Mouse (Mus musculus) cerebellum, adult 2 months (tissue): ENCODE results near the gene Bcat1. TPM values are rescaled to one million over a fixed set of nuclear protein-coding genes. Genes with fewer than 3 reads are reported as not detected.

Source experiments
- DNase-seq, 2 experiments: peaks; one replicate each; pipeline ENCODE4 v3.0.0; 2021
- H3K27ac ChIP-seq: fragments of 200-500 bp; 2 replicates; pipeline ENCODE4 v1.5.1; 2012; ENCODE audit warnings: low read length, control low read depth, inconsistent platforms; ENCODE audit not compliant: insufficient read depth
- H3K27me3 ChIP-seq: fragments of 200-500 bp; 2 replicates; pipeline ENCODE4 v1.6.1; 2012; ENCODE audit warnings: inconsistent platforms, mild to moderate bottlenecking, low read length, moderate library complexity; ENCODE audit not compliant: control insufficient read depth, insufficient read depth
- H3K4me1 ChIP-seq: fragments of 200-500 bp; 2 replicates; pipeline ENCODE4 v1.6.1; 2011; ENCODE audit warnings: low read length; ENCODE audit not compliant: control insufficient read depth, insufficient read depth
- H3K4me3 ChIP-seq: fragments of 200-500 bp; replicated peaks from 2 replicates; pipeline ENCODE3; 2011; ENCODE audit warnings: mild to moderate bottlenecking, low read depth, low read length, control low read depth; ENCODE audit not compliant: insufficient read depth
- CTCF ChIP-seq: fragments of 200-500 bp; IDR thresholded peaks from 2 replicates; pipeline ENCODE4 v1.5.1; 2011; ENCODE audit warnings: low read depth, mild to moderate bottlenecking, control low read depth, low read length, moderate library complexity, borderline replicate concordance; ENCODE audit not compliant: insufficient read depth
- POLR2A ChIP-seq: fragments of 200-500 bp; IDR thresholded peaks from 2 replicates; pipeline ENCODE4 v1.6.1; 2011; ENCODE audit warnings: low read length, control low read depth, borderline replicate concordance; ENCODE audit not compliant: insufficient read depth
- WGBS: fragments of 180-500 bp; shearing (Covaris S2); methylation state at CpG from one replicate; pipeline ENCODE4 v1.1.7; 2018; 5-methylcytosine and 5-hydroxymethylcytosine counted together
- polyA plus RNA-seq: library from polyadenylated mRNA; depleted of rRNA; stranded (reverse); fragments of >200 nt; gene quantifications from 2 replicates; pipeline ENCODE4 v1.2.3, GENCODE M21; 2012

Bcat1 gene
- polyA plus RNA-seq, 1 experiment, result 53.7 TPM

DNA sequence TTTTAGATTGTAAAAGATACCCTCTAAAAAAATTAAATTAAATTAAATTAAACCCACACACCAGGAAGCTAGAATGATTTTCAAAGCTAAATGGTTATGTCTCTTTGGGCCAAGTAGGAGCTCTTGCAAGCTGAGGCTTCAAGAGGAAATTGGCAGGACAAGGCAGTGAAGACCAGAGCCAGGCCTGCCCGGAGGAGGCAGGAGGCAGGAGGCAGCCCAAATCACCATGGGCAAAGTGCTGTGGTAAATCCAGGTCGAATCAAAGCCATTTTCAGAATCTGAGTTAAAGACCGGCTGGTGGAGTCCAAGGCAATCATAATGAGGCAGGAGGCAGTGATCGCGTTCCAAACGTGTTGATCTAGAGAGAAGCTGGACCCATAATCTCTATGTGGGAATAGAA is 88.3 kb downstream of the Bcat1 start:
- H3K27ac ChIP-seq, result no peak overlapping the region
- no peaks in the 10 kb centered on the region for H3K27me3 ChIP-seq
- TF ChIP-seq POLR2A, result no peak
- no peak for TF ChIP-seq CTCF
- DNase-seq, result peak; percentile 17 to 44
- H3K4me3 ChIP-seq, result no peak overlapping the region
- H3K4me1 ChIP-seq, result no peaks in the 10 kb centered on the region; the same call in 1 of the 2 replicates
- WGBS, result 12% methylated on average over 6 of the region's 6 CpGs

DNA sequence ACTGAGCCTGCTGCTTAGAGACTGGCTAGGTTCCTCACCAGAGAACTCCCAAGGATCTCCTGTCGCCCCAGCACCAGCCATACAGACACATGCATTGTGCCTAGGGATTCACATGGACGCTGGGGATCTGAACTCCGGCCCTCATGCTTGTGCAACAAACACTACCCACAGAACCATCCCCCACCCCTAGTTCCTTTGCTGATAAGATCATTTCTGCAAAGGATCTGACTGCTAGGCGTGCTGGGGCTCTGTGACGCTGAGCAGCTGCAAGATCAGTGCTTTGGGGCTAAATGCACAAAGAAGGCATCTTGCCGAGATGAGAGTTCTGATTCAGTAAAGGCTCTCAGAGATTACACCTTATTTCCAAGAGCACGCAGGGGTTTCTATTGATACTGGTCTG is 88.8 kb downstream of the Bcat1 start:
- Histone ChIP-seq H3K27me3 (no peaks in the 10 kb centered on the region), H3K27ac (no peak overlapping the region), H3K4me3 (no peak overlapping the region), H3K4me1 (no peaks in the 10 kb centered on the region; the same call in 1 of the 2 replicates)
- 81% methylated on average over 7 of the region's 7 CpGs for WGBS
- TF ChIP-seq CTCF (no peak), POLR2A (no peak)
- DNase-seq, result no peak

DNA sequence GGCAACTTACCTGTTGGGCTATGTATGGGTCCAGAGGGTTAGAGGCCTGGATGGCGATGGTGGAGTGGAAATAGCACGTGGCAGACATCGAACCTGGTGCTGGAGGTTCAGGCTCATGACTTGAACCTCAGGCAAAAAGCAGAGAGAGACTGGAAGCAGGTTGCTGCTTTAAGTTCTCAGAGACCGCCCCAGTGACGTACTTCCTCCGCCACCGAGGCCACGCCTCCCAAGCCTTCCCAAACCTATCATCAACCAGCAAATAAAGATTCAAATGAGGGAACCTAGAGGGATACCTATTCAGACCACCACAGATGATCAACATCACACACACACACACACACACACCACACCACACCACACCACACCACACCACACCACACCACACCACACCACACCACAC is 91.8 kb downstream of the Bcat1 start:
- DNase-seq, result no peak
- no peaks in the 10 kb centered on the region for H3K27me3 ChIP-seq
- WGBS, result 98% methylated on average over 8 of the region's 8 CpGs
- H3K4me3 ChIP-seq, result no peak overlapping the region
- no peaks in the 10 kb centered on the region; the same call in 1 of the 2 replicates for H3K4me1 ChIP-seq
- H3K27ac ChIP-seq, result no peak overlapping the region
- TF ChIP-seq CTCF (no peak), POLR2A (no peak)

DNA sequence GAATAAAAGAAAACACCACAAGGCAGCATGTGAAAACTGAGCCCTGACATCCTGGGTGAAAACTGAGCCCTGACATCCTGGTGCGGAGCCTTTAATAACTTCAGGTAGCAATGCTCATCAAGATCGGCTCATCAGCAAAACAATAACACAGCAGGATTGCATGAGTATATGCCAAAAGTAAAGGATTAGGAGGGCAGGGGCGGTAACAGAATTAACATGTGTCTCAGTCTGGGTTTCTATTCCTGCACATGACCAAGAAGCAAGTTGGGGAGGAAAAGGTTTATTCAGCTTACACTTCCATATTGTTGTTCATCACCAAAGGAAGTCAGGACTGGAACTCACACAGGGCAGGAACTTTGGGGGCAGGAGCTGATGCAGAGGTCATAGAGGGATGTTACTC is 93.9 kb downstream of the Bcat1 start:
- Histone ChIP-seq H3K27ac (no peak overlapping the region), H3K4me1 (no peaks in the 10 kb centered on the region), H3K27me3 (no peaks in the 10 kb centered on the region), H3K4me3 (no peak overlapping the region)
- 73% methylated on average over 3 of the region's 3 CpGs for WGBS
- no peak for DNase-seq
- no peak for TF ChIP-seq CTCF
- TF ChIP-seq POLR2A, result no peak

DNA sequence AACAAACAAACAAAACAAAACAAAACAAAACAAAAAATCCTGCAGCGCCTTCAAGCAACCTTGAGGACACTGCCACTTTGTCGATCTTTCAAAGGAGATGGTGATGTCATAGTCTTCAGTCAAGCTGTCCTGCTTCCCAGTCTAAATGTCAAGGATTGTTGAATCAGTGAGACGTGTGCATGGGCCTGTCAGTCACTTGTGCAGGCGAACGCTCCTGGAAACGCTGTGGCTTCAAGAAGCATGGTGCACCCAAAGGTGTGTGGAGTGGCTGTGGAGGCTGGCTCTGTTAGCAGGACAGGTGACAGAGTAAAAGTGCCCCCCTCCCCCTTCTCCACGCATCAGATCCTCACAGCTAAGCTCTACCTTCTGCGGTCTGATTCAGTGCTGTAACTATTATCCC is 103.6 kb downstream of the Bcat1 start:
- Histone ChIP-seq H3K27me3 (no peaks in the 10 kb centered on the region), H3K27ac (no peak overlapping the region), H3K4me1 (no peaks in the 10 kb centered on the region), H3K4me3 (no peak overlapping the region)
- WGBS, result 85% methylated on average over 8 of the region's 8 CpGs
- TF ChIP-seq CTCF, result no peak
- no peak for TF ChIP-seq POLR2A
- no peak for DNase-seq

DNA sequence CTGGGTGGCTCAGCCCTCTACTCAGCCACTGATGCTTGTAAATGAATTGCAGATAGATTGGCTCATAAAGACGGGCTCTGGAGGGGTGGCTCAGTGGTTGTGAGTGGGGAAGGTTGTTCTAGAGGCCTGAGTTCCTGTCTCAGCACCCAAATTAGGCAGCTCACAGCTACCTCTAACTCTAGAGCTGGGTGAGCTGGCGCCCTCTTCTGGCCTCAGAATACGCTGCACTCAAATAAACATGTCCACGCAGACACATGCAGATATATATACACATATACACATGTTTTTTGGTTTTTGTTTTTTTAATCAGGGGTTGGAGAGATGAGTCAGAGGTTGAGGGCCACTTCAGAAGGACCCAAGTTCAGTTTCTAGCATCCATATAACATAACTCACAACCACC is 105.1 kb downstream of the Bcat1 start:
- WGBS, result 88% methylated on average over 4 of the region's 4 CpGs
- H3K4me1 ChIP-seq, result no peaks in the 10 kb centered on the region
- H3K27ac ChIP-seq, result no peak overlapping the region
- TF ChIP-seq POLR2A, result no peak
- no peak for TF ChIP-seq CTCF
- H3K27me3 ChIP-seq, result no peaks in the 10 kb centered on the region
- no peak for DNase-seq
- no peak overlapping the region for H3K4me3 ChIP-seq

DNA sequence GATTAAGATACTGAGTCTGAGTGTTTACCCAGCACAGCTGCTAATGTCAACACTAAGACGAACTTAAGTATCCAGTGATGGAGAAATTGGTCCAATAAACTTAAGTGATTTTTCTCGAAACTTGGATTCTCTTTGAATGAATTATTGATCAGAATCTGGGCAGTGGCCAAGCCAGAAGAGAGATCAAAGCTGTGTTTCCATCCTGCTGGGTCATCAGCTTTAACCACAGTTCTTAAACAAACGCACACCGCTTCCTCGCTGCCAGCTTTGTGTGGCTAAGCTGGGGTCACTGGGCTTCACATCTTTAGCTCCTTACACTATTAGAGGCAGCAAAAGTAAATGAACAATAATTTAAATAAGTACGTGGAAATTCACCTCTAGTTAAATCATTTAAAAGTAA is 108.4 kb downstream of the Bcat1 start:
- H3K4me3 ChIP-seq, result no peak overlapping the region

DNA sequence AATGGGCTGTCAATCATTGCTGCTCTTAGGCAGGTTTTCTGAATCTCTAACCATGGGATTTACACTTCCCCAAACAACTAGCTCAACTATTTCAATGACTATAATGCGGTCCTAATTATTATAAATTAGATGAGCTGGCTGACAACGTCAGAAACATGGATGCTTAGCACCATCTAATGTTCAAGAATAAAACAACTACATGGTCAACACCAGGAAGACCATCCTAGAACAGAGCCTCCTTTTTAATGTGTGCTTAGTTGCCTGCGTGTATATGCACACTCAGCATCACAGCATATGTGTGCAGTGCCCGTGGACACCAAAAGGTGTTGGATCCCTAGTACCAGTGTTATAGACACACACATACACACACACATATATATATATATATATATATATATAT is 111.8 kb downstream of the Bcat1 start:
- H3K27ac ChIP-seq, result no peak overlapping the region
- TF ChIP-seq POLR2A (no peak), CTCF (no peak)
- WGBS, result 69% methylated on average over 4 of the region's 4 CpGs
- H3K27me3 ChIP-seq, result no peaks in the 10 kb centered on the region; the same call in 1 of the 2 replicates
- no peaks in the 10 kb centered on the region for H3K4me1 ChIP-seq
- no peak overlapping the region for H3K4me3 ChIP-seq
- no peak for DNase-seq

More for the DNA sequence above, 108.4 kb downstream of the Bcat1 start:
- WGBS, result 63% methylated on average over 6 of the region's 6 CpGs
- Histone ChIP-seq H3K27me3 (no peaks in the 10 kb centered on the region; the same call in 1 of the 2 replicates), H3K27ac (no peak overlapping the region), H3K4me1 (no peaks in the 10 kb centered on the region)
- no peak for TF ChIP-seq CTCF
- no peak for TF ChIP-seq POLR2A
- no peak for DNase-seq

DNA sequence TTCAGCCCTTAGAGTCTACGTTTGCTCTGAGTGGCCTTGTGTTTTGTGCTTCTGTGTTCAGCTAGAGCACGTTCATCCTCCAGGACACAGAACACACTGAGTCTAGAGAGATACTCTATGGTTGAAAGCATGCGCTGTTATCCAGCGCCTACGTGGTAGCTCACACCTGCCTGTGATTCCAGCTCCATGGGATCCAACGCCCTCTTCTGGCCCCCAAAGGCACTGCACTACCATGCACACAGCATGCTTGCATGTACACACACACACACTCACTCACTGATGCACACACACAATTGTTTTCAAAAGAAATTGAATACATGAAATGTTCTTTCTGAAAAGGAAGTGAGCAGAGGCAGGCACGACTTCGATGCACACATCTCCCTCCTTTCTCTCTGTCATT is 112.8 kb downstream of the Bcat1 start:
- TF ChIP-seq POLR2A (no peak), CTCF (no peak)
- WGBS, result 85% methylated on average over 8 of the region's 8 CpGs

DNA sequence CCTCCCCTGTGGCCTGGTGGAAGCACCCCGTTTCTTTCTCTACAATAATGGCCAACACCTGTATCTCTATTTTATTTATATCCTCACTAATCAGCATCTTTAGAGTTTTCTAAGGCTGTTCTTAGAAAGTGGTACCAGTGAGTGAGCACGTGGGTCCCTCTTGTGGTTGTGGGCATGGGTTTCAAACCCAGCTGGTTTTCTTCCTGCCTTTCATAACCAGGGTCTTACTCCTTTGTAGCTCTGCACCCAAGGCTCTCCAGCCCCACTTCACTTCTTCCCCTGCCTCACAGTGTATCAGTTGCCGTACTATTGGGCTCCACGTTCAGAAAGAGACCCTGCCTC is 114.0 kb downstream of the Bcat1 start:
- H3K4me3 ChIP-seq, result no peak overlapping the region
- DNase-seq, result no peak
- no peaks in the 10 kb centered on the region for H3K4me1 ChIP-seq
- no peaks in the 10 kb centered on the region; the same call in 1 of the 2 replicates for H3K27me3 ChIP-seq
- WGBS, result 72% methylated on average over 4 of the region's 4 CpGs
- no peak for TF ChIP-seq POLR2A
- TF ChIP-seq CTCF, result no peak
- no peak overlapping the region for H3K27ac ChIP-seq

More for the DNA sequence above, 112.8 kb downstream of the Bcat1 start:
- no peaks in the 10 kb centered on the region; the same call in 1 of the 2 replicates for H3K27me3 ChIP-seq
- H3K4me3 ChIP-seq, result no peak overlapping the region
- H3K4me1 ChIP-seq, result no peaks in the 10 kb centered on the region
- H3K27ac ChIP-seq, result no peak overlapping the region
- DNase-seq, result no peak
